Mouse (Mus musculus): ENCODE measurements around the gene Il4ra. TPM values are rescaled to one million over a fixed set of nuclear protein-coding genes. Genes with fewer than 3 reads are reported as not detected.

The Il4ra gene
- total RNA-seq, 2 experiments from 2014 or later: 13.3 to 18.6 TPM

DNA sequence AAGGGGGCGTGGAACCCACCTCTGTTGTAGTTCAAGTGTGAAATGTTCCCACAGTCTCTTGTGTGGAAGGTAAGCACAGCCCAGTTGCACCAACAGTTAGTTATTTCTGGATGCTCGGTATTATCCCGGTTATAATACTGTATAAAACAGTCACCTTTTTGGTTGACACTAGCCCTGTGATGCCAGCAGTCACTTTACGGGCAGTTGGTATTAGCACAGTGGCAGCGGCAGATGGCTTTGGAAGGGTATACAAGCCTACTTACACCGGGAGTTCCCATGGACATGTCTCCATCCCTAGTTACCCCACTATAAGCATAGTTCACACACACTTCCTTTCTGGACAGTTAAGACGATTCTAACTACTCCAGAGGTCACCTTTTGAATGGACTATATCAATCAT is 6.6 kb upstream of the Il4ra start:
- DNase-seq (ENCODE audit: low spot score): no peak
- intact Hi-C loops (cut with DNase I): no loop called here

DNA sequence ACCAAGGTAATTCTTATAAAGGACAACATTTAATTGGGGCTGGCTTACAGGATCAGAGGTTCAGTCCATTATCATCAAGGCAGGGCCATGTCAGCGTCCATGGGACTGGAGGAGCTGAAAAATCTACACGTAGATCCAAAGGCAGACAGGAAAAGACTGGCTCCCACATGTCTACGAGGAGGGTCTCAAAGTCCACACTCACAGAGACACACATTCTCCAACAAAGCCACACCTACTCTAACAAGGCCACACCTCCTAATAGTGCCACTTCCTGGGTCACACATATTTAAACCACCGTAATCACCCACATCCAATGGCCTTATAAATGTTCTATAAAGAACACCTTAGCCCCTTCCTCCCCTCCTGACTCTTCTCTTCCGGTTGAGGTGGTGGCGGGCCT is 5.2 kb upstream of the Il4ra start:
- intact Hi-C loops (cut with DNase I): no loop called here

DNA sequence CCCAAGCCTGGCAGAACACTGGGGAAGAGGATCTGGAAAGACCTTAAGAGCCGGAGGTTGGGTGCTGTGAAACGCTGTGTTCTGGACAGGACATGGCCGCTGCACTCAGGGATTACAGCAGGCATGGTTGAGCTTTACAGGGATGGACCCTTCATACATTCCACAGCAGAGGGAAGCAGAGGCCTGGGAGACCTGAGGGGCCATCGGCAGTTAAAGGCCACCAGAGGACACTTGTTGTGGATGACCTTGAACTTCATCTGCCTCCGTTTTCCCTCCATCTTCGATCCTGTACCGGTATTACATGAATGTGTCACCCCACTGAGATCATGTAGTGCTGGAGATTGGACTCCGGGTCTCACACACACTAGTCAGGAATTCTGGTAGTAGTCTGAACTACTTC is 2.0 kb upstream of the Il4ra start:
- intact Hi-C loops (cut with DNase I): no loop called here
- no peak for DNase-seq (ENCODE audit: low spot score)

More for the DNA sequence above, 5.2 kb upstream of the Il4ra start:
- DNase-seq (ENCODE audit: low spot score): no peak

- peak; percentile 58 for DNase-seq (ENCODE audit: low spot score)
- intact Hi-C loops (cut with DNase I): no loop called here
Measured at GRCm38 (mm10) chr7:125550881-125551381, 989 bp upstream of the Il4ra start.

DNA sequence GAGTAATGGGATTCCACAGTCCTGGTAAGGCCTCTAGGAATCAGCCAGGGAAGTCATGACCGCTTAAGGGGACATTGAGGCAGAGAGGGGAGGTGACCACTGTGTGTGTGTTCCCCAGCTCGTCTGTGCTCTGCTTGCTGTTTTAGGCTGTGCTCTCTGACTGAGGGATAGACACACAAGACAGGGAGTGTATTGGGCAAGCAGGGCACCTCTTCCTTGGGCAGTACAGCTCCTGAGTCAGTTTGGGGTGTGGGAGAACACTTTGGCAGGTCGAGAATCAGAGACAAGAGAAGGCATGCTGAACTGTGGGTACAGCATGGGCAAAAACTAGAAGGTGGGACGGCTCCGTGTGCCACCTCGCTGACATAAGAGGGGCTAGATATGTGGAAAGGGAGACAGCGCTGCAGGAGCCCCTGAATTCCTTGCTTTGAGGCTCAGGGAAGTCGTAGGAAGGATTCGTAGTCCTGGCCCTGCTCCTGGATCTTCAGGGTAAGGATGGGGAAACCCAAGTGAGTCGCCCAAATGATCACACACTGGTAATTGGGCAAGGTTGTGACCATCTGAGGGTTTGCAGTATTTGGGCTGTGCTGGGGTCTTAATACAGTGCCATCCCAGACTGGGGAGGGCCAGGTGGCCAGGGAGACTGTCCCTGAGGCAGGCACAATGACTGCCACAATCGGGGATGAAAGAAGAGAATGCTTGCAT is 1.1 kb downstream of the Il4ra start:
- no peak for DNase-seq (ENCODE audit: low spot score)
- intact Hi-C loops (cut with DNase I): loop anchor here (2.0 kb wide), 1 partner anchor 60 kb away; no protein-coding TSS in a partner anchor

GRCm38 (mm10) chr7:125553653-125554428 is 1.9 kb downstream of the Il4ra start:
- no peak for DNase-seq (ENCODE audit: low spot score)
- intact Hi-C loops (cut with DNase I): loop anchor here (2.0 kb wide), 1 partner anchor 61 kb away; no protein-coding TSS in a partner anchor

DNA sequence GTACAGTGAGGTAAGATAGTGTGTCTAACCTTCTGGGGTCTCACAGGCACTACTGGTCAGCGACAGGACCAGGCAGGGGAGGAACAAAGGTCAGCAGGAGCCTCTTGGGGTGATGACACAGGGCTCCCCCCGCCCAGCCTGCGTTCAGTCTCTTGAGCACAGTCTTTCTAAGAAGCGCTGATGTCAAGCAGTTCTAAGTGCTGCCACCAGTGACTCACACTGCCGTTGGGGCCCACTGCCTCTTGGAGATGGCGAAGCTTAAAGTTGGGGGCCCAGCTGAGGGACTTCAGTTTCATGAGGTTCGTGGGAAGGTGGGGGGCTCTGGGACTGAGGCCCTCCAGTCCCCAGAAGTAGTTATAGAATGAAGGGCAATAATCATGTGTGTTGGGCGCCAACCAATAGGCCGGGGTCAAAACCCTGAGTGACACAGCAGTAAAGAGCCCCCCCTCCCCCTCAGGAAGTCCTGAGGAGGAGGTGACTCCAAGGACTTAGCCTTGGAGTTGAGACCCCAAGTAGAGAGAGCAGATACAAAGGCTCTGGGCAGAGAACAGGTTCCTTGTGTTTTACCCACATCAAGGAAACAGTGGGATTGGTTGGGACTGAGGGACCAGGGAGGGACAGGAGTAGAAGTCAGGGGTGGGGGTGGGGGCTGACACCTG is 2.7 kb downstream of the Il4ra start:
- peak; percentile 5 for DNase-seq (ENCODE audit: low spot score)
- intact Hi-C loops (cut with DNase I): no loop called here

GRCm38 (mm10) chr7:125555351-125555872 is 3.5 kb downstream of the Il4ra start:
- intact Hi-C loops (cut with DNase I): no loop called here
- DNase-seq (ENCODE audit: low spot score): no peak

DNA sequence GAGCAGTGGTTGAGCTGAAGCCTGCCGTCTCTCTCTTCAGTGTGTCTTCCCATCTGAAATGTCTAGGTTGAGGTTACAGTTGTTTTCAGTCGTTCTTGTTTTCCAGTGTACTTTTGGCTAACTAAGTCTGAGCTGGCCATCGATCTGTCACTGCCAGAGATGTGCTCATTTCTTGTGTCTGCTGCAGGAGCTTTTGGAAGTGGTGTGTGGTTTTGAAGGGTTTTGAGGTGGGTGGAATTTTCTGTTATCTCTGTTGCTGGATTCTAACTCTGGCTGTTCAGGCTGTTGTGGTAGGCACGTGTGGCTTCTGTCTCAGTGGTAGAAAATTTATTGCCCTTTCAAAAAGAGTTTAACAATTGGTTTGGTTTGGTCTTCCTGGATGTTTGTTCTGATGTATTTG is 4.2 kb downstream of the Il4ra start:
- intact Hi-C loops (cut with DNase I): no loop called here
- DNase-seq (ENCODE audit: low spot score): no peak

DNA sequence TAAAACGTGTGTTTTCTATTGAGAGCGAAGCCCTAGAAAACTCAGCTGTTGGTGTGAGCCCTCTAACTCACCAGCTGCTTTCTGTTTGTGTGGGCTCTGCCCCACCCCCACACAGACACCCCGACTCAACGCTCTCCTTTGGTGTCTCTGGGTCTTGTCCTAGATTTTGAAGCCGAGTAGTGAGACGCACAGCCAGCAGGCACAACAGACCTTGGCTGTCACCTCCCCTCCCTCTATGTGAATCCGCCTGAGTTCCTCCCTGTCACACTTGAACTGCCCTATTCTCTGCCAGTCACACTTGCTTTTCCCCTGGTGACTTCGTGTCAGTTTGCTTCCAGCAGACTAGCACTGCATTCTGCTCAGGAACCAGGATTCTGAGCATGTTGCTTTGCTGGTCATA is 4.9 kb downstream of the Il4ra start:
- intact Hi-C loops (cut with DNase I): no loop called here
- DNase-seq (ENCODE audit: low spot score): no peak

DNA sequence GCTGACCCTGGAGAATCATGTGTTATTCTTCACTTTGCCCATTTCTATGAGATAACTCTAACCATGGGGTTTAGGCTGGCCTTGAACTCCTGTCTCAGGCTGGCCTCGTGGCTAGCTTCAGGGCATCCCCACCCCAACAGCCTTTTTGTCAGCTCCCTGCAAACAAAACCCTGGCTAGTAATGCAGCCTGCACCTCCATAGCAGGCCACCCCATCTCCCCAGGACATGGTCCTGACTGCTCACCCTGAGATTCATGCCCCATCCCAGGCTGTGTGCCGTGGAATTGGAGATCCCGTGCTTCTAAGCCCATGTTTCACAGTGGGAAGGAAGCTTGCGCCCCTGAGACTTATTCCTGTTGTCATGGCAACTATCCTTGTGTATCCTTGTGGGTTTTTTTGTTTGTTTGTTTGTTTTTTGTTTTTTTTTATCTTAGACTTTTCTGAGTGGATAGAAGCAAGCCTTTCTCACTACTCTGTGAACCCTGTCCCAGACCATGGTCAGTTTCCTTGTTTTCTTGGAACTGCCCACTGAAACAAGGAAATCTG is 6.6 kb downstream of the Il4ra start:
- no peak for DNase-seq (ENCODE audit: low spot score)

DNA sequence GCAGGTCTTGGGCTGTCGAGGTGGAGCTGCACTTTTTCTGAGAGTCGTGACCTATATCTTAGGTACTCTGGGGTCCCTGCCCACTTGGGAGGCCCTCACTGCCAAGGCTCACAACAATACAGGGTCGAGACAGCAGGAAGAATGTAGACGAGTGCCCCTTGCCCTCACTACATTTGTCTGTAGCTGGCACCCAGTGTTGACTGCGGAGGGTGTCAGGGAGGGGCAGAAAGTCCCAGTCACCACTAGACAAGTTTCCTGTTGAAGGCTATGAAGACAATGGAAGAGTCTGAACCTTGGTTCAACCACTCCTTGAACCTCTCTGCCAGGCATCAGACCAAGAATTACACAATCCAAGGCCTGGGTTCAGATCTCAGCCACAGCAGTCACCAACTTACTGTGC is 7.1 kb downstream of the Il4ra start:
- DNase-seq (ENCODE audit: low spot score): no peak
- intact Hi-C loops (cut with DNase I): no loop called here

More for the DNA sequence above, 6.6 kb downstream of the Il4ra start:
- intact Hi-C loops (cut with DNase I): no loop called here

DNA sequence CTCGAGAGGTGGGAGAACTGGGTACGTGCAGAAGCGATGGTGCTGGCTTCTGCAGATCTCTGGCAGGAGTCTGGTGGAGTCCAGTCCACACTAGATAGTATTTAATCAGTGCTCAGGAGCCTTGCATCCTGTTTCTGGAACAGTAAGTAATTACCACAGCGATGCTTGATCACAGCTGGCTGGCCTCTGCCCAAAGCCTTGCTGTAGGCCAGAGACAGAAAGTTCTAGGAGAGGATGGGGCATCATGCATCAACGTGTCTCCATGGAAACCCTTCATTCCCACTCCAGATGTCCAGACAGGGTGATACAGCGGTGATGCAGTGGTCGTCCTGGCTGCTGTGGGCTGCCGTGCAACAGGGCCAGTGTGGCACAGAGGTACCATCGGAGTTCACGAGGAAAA is 7.6 kb downstream of the Il4ra start:
- no peak for DNase-seq (ENCODE audit: low spot score)
- intact Hi-C loops (cut with DNase I): no loop called here

GRCm38 (mm10) chr7:125560146-125560785 is 8.3 kb downstream of the Il4ra start:
- intact Hi-C loops (cut with DNase I): no loop called here
- DNase-seq (ENCODE audit: low spot score): no peak

GRCm38 (mm10) chr7:125561085-125561690 is 9.3 kb downstream of the Il4ra start:
- intact Hi-C loops (cut with DNase I): no loop called here
- DNase-seq (ENCODE audit: low spot score): peak; percentile 86

DNA sequence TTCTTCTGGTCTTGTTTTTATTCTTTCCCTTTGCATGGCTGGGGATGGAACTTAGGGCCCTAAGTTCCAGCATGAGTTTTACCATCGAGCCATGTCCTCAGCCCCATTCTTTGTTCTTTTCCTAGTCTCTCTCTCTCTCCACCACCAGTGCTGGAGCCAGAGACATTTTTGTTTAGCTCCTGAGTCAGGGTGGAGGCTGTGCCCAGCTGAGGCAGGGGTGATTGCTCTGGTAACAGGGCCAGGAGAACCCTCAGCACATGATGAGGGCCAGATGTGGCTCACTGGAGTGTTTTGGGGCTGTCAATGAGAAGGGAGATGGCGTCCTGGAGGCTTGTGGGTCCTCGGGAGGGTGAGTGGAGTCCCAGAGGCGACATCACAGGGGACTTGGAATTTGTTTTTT is 10.5 kb downstream of the Il4ra start:
- intact Hi-C loops (cut with DNase I): loop anchor here (2.0 kb wide), 1 partner anchor 18 kb away; no protein-coding TSS in a partner anchor

GRCm38 (mm10) chr7:125563093-125563492 is 11.2 kb downstream of the Il4ra start:
- DNase-seq (ENCODE audit: low spot score): no peak
- intact Hi-C loops (cut with DNase I): loop anchor here (2.0 kb wide), 1 partner anchor 18 kb away; no protein-coding TSS in a partner anchor

More for the DNA sequence above, 10.5 kb downstream of the Il4ra start:
- DNase-seq (ENCODE audit: low spot score): no peak

DNA sequence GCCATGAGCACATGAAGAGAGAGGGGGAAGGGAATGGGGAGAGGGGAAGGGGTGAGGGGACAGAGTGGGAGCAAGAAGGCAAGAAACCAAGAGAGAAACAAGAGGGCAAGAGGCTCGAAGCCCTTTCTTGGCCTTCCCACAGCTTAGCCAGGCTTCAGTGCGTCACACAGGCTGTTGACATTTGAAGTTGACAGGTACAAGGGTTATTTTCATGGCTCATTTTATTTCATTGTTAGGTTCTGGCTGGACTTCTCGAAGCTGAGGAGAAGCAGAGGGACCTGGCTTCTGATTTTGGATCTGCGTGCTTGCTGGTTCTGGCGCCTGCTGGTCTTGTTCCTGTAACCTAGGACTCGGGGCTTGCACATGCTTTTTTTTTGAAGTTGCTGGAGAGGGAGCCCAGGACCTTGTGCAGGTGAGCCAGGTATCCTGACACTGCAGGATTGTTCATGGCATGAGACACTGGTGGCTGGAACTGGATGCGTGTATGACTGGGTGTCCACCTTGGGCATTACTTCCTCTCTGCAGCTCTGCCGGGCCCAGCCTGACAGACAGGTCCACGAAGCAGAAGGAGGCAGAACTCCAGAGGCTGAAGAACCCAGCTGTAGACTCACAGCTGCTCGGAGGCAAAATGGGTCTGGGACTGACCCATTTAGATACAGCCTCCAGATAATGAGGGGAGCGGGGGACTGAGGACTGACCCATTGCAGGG is 12.6 kb downstream of the Il4ra start:
- DNase-seq (ENCODE audit: low spot score): no peak
- intact Hi-C loops (cut with DNase I): no loop called here
